Mouse (Mus musculus) liver, embryonic 14.5 days (tissue): ENCODE data around the gene Hbp1. TPM values are rescaled to one million over a fixed set of nuclear protein-coding genes. Genes with fewer than 3 reads are reported as not detected.

ENCODE experiments used
- ATAC-seq: fragments of 200-750 bp; cut with Nextera tagmentation; 2 replicates; pipeline ENCODE4 v1.8.0; 2017; ENCODE audit warnings: moderate number of reproducible peaks, mild to moderate bottlenecking, moderate library complexity; ENCODE audit not compliant: insufficient read depth
- DNase-seq, 3 experiments: peaks; one replicate each; pipeline ENCODE4 v3.0.0-alpha.2; 2012 to 2013; ENCODE audit warnings: low read depth in 3 of 3, low spot score in 3 of 3
- H3K27ac ChIP-seq: fragments of 300-500 bp; sonication (generic); 2 replicates; pipeline ENCODE4 v1.5.1; 2014; ENCODE audit warnings: moderate library complexity, mild to moderate bottlenecking, control low read depth, inconsistent platforms
- H3K27me3 ChIP-seq: fragments of 300-500 bp; sonication (generic); 2 replicates; pipeline ENCODE4 v1.6.1; 2014; ENCODE audit warnings: mild to moderate bottlenecking, low read length, moderate library complexity; ENCODE audit not compliant: control insufficient read depth, insufficient read depth
- H3K36me3 ChIP-seq: fragments of 300-500 bp; sonication (generic); replicated peaks from 2 replicates; pipeline ENCODE4 v1.6.1; 2014; ENCODE audit warnings: low read depth; ENCODE audit not compliant: control insufficient read depth, insufficient read depth
- H3K4me1 ChIP-seq, 2 experiments: fragments of 200-500 bp in 1 of 2; fragments of 300-500 bp in 1 of 2; sonication (generic) in 1 of 2; replicated peaks; 2 replicates each; pipeline ENCODE4 v1.6.1; 2012 to 2014; ENCODE audit warnings: antibody characterized with exemption in 1 of 2, inconsistent platforms in 1 of 2, low read length in 1 of 2; ENCODE audit not compliant: control insufficient read depth in 2 of 2, insufficient read depth in 2 of 2
- H3K4me2 ChIP-seq: fragments of 300-500 bp; sonication (generic); 2 replicates; pipeline ENCODE4 v1.6.1; 2014; ENCODE audit warnings: low read depth, mild to moderate bottlenecking, control low read depth, moderate library complexity
- H3K4me3 ChIP-seq, 2 experiments: fragments of 200-500 bp in 1 of 2; fragments of 300-500 bp in 1 of 2; sonication (generic) in 1 of 2; 2 replicates each; pipeline ENCODE4 v1.5.1; 2012 to 2014; ENCODE audit warnings: low read depth in 2 of 2, low read length in 2 of 2, mild to moderate bottlenecking in 2 of 2, control low read depth in 1 of 2, inconsistent platforms in 1 of 2, moderate library complexity in 1 of 2; ENCODE audit not compliant: insufficient read depth in 1 of 2
- H3K9ac ChIP-seq: fragments of 300-500 bp; sonication (generic); replicated peaks from 2 replicates; pipeline ENCODE4 v1.6.1; 2014; ENCODE audit warnings: mild to moderate bottlenecking, control low read depth, moderate library complexity
- H3K9me3 ChIP-seq: fragments of 300-500 bp; sonication (generic); 2 replicates; pipeline ENCODE4 v1.6.1; 2016; ENCODE audit warnings: low read length, mixed read lengths; ENCODE audit not compliant: control insufficient read depth
- CTCF ChIP-seq: IDR thresholded peaks from 2 replicates; pipeline ENCODE4 v1.5.1; 2016; ENCODE audit warnings: antibody characterized with exemption, low read depth, control low read depth
- EP300 ChIP-seq: IDR thresholded peaks from 2 replicates; pipeline ENCODE4 v1.6.1; 2016; ENCODE audit warnings: antibody characterized with exemption, low read depth
- WGBS: fragments of 180-500 bp; shearing (Covaris S2); extraction: QIAGEN DNeasy Blood & Tissue Kit; methylation state at CpG from one replicate; pipeline ENCODE4 v1.1.7; 2014; ENCODE audit not compliant: insufficient replicate concordance; 5-methylcytosine and 5-hydroxymethylcytosine counted together
- polyA plus RNA-seq, 2 experiments: library from polyadenylated mRNA; depleted of rRNA in 1 of 2; stranded (reverse) in 1 of 2; unstranded in 1 of 2; fragments of >200 nt; fragmentation: Nextera tagmentation in 1 of 2; extraction: Ambion mirVana in 1 of 2; gene quantifications; 2 replicates each; pipeline versions ENCODE4 v1.2.1 to v1.2.3; 2012 to 2014

Hbp1 gene
- polyA plus RNA-seq, 2 experiments: 27.0 to 32.8 TPM

GRCm38 (mm10) chr12:31937613-31938012 lies 12.7 kb downstream of the Hbp1 start:
- Histone ChIP-seq H3K4me3 (no peak overlapping the region), H3K9ac (no peak overlapping the region), H3K36me3 (peaks cover 66% of the 10 kb centered on the region), H3K9me3 (no peaks in the 10 kb centered on the region), H3K27me3 (no peaks in the 10 kb centered on the region), H3K27ac (no peak overlapping the region), H3K4me1 (peaks cover 0 to 2% of the 10 kb centered on the region in 2 experiments; a peak in 3 of 4 replicates), H3K4me2 (no peak overlapping the region)
- 38% methylated on average over 3 of the region's 3 CpGs for WGBS
- TF ChIP-seq EP300 (peak; percentile 64), CTCF (no peak)
- no peak for ATAC-seq
- DNase-seq: no peak

- no peak overlapping the region for H3K4me3 ChIP-seq
- no peak for ATAC-seq
- WGBS: 78% methylated on average over 6 of the region's 6 CpGs
Observed at GRCm38 (mm10) chr12:31936657-31937300, 13.6 kb downstream of the Hbp1 start.

GRCm38 (mm10) chr12:31931818-31932217 lies 18.5 kb downstream of the Hbp1 start:
- H3K36me3 ChIP-seq: peaks cover 59% of the 10 kb centered on the region
- no peak for TF ChIP-seq EP300
- no peak for TF ChIP-seq CTCF
- no peak for ATAC-seq
- H3K4me3 ChIP-seq: no peak overlapping the region
- H3K4me1 ChIP-seq: no peaks in the 10 kb centered on the region
- no peak overlapping the region for H3K27ac ChIP-seq
- no peaks in the 10 kb centered on the region for H3K9me3 ChIP-seq
- H3K9ac ChIP-seq: no peak overlapping the region
- no peaks in the 10 kb centered on the region for H3K27me3 ChIP-seq
- no peak for DNase-seq
- H3K4me2 ChIP-seq: no peak overlapping the region
- WGBS: 92% methylated on average over 3 of the region's 3 CpGs

More at GRCm38 (mm10) chr12:31936657-31937300, 13.6 kb downstream of the Hbp1 start:
- Histone ChIP-seq H3K27me3 (no peaks in the 10 kb centered on the region), H3K9ac (no peak overlapping the region), H3K9me3 (no peaks in the 10 kb centered on the region), H3K27ac (no peak overlapping the region), H3K4me2 (no peak overlapping the region), H3K36me3 (peaks cover 72% of the 10 kb centered on the region), H3K4me1 (no peaks in the 10 kb centered on the region; a peak in 1 of 4 replicates)
- TF ChIP-seq EP300 (no peak), CTCF (no peak)
- DNase-seq: no peak

- H3K36me3 ChIP-seq: peaks cover 51% of the 10 kb centered on the region
Observed at GRCm38 (mm10) chr12:31928498-31928897, 21.8 kb downstream of the Hbp1 start.

GRCm38 (mm10) chr12:31926661-31927061 lies 23.7 kb downstream of the Hbp1 start:
- Histone ChIP-seq H3K9ac (no peak overlapping the region), H3K4me3 (no peak overlapping the region), H3K36me3 (peaks cover 38% of the 10 kb centered on the region), H3K4me1 (no peaks in the 10 kb centered on the region), H3K4me2 (no peak overlapping the region), H3K27me3 (no peaks in the 10 kb centered on the region), H3K27ac (no peak overlapping the region), H3K9me3 (no peaks in the 10 kb centered on the region)
- peak; percentile 64 for ATAC-seq
- DNase-seq: no peak
- TF ChIP-seq EP300 (no peak), CTCF (peak; percentile 93)
- WGBS: 70% methylated on average over 4 of the region's 4 CpGs

More at GRCm38 (mm10) chr12:31928498-31928897, 21.8 kb downstream of the Hbp1 start:
- no peaks in the 10 kb centered on the region for H3K27me3 ChIP-seq
- no peak overlapping the region for H3K27ac ChIP-seq
- H3K4me1 ChIP-seq: no peaks in the 10 kb centered on the region
- WGBS: 75% methylated on average over 3 of the region's 3 CpGs
- TF ChIP-seq EP300 (no peak), CTCF (no peak)
- H3K9me3 ChIP-seq: no peaks in the 10 kb centered on the region
- ATAC-seq (no peak), DNase-seq (no peak)
- H3K9ac ChIP-seq: no peak overlapping the region
- no peak overlapping the region for H3K4me3 ChIP-seq
- H3K4me2 ChIP-seq: no peak overlapping the region
